Mouse (Mus musculus): ENCODE measurements around the gene D130043K22Rik.

- no peak for TF ChIP-seq CTCF (IDR thresholded peaks at IDR 0.05; ENCODE audit: control insufficient read depth, insufficient read depth, insufficient read length)
- no peak for TF ChIP-seq MAX (IDR thresholded peaks at IDR 0.05)
- TF ChIP-seq USF1 (IDR thresholded peaks at IDR 0.05; ENCODE audit: low read depth), result no peak
- no peak for TF ChIP-seq MYOD1 (IDR thresholded peaks at IDR 0.05; ENCODE audit: control insufficient read depth, insufficient read length, low read depth)
- no peak for TF ChIP-seq MYOG (IDR thresholded peaks at IDR 0.05; ENCODE audit: control insufficient read depth, extremely low read depth, insufficient read length)
- no peak for TF ChIP-seq FOSL1 (IDR thresholded peaks at IDR 0.05; ENCODE audit: insufficient read depth, low read length, poor library complexity, severe bottlenecking)
These were observed 18.8 kb upstream of the D130043K22Rik start for GRCm38 (mm10) chr13:24826116-24826515.
